Mouse (Mus musculus) activated CD4-positive, CD25-positive, alpha-beta regulatory T cell, adult 9 weeks (primary cell): Measurements from ENCODE around the gene Tex50. TPM values are rescaled to one million over a fixed set of nuclear protein-coding genes. Genes with fewer than 3 reads are reported as not detected.

Experiments used
- polyA plus RNA-seq: library from polyadenylated mRNA; unstranded; fragments of 100-300 nt; shearing (Covaris generic); gene quantifications from one replicate; pipeline ENCODE4 v1.2.1, GENCODE M21; 2017

The Tex50 gene
- not detected for polyA plus RNA-seq

DNA sequence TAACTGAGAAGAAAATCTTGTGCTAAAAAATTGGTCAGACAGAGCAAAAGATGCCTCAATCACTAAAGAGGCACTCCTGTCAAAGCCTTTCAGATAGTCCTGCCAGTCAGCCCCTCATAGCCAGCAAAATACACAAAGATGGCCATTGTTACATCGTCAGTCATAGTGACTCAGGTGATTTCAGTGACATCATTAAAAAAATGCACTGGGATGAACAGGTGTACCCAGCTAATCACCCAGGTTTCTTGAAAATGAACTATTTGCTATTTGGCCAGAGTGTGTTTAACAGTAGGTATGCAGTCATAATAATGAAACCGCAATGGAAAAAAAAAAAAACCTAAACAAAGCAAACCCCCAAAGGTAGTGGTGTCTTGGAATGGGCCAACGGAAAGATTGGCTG is at the start of gene Tex50:
Gene Tex50, minus strand, starts transcription at position 101 of the 400 bp plus-strand sequence.

DNA sequence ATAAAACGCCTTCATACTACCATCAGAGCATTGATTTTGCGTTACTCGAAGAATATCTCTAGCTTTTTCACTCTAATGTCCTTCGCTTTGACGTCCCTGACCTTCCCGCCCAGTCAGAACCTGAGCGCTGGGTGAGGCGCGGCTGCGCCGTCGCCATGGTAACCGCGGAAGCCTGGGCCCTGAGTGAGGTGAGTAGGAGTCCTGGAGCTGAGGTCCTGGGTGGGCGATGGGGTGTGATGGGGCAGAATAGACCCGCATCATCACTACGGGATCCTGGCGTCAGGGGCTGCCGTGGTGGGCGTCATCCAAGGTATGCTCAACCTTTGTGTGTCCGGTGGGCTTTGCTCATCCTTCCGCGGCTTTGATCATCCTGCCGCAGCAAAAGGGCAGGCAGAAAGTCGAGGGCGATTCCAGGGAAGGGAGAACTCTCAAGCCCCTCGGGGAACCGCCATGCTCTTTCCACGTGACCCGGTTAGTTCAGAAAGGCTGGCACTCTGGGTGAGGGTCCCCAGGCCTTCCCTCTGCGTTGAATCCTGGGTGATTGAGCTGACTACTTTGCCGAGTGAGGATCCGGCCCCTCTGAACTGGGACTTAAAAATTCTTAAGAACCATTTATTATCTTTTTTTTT is 16.5 kb downstream of the Tex50 start, which contains the start of gene Ankrd45:
Gene Ankrd45, plus strand, starts transcription at position 161 of the 629 bp plus-strand sequence.

DNA sequence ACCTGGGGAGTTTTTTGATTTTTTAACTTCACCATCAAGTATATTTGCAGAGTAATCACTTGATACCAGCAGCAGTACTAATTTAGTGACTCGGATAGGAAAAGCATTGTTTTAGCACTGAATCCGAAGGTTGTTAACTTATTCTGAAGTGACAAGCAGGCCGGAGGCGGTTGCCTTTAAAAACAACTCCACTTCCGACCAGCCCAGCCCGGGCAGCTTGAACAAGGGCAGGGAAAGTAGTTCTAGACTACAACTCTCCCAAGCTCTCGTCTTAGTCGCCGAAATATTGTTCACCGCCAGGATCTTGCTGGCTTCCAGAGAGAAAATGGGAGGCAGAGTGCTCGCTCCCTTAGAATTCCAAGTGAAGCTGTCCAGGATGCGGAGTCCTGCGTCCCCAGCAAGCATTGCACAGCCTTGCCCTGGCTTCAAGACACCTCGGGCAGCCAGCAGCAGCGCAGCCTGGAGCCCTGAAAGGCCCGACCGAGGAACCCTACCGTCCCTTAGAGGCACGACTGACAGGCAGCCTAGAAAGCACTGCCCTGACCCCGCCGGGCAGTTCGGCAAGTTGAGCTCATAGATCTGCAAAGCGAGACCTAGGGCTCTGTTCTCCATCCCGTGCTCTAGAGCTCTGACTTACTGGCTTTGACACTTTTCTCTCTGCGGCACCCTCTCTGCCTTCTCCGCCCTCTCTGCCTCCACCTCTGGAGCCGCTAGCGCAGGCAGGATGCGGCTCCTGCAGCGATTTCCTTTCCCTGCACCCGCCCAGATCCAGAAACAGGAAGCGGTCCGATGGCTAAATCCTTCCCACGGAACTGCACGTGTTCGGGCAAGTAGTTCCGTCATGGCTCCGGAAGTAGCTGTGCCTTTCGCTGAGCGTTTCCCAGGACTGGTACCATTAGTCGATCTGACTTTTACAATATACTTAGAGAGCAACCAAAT is 28.1 kb downstream of the Tex50 start, which contains the start of gene Klhl20:
Gene Klhl20, minus strand, starts transcription at position 786 of the 939 bp plus-strand sequence.

Other genes with a start within 250 kb of the Tex50 start
- 20.2 TPM for gene Serpinc1, start 180.7 kb downstream of the Tex50 start, polyA plus RNA-seq
- gene Zbtb37, start 124.5 kb downstream of the Tex50 start, polyA plus RNA-seq: 17.4 TPM
- 22.7 TPM for gene Dars2, start 88.7 kb downstream of the Tex50 start, polyA plus RNA-seq
- 17.4 TPM for gene Cenpl, start 88.6 kb downstream of the Tex50 start, polyA plus RNA-seq
- 38.4 TPM for gene Klhl20, start 27.8 kb downstream of the Tex50 start, polyA plus RNA-seq
- gene Ankrd45, start 16.6 kb downstream of the Tex50 start, polyA plus RNA-seq: not detected
- gene Prdx6, start 91.9 kb upstream of the Tex50 start, polyA plus RNA-seq: 271 TPM
- gene Tnfsf4, start 236.1 kb upstream of the Tex50 start, polyA plus RNA-seq: 0.78 TPM